Mouse (Mus musculus) embryo, embryonic 11 days (tissue): ENCODE data around the gene Actr10.

Source experiments
- DNase-seq: peaks from one replicate; pipeline ENCODE4 v3.0.0-alpha.2; 2015

Actr10 gene

GRCm38 (mm10) chr12:70968141-70968790, 30.6 kb downstream of the Actr10 start:
- peak; percentile 88 for DNase-seq

DNA sequence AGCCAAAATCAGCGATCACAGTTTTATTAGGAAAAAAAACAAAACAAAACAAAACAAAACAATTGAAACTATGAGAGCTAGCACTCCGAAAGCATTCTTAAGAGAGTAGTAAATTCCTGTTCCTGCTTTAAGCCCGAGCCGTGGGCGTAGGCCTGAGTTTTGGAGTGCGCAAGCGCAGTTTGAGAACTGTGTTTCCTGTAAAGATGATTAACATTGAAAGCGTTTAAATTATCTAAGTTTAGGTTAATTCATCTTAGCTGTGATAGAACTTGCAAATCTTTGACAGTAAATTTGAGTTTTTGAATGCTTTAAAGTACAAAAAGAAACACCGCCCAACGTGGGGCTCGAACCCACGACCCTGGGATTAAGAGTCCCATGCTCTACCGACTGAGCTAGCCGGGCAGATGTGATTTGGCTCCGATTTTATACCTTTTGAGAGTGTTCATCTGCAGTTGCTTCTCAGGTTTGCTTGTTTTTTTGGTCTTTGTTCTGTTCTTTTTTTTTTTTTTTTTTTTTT, 31.2 kb downstream of the Actr10 start:
- DNase-seq, result peak; percentile 86

DNA sequence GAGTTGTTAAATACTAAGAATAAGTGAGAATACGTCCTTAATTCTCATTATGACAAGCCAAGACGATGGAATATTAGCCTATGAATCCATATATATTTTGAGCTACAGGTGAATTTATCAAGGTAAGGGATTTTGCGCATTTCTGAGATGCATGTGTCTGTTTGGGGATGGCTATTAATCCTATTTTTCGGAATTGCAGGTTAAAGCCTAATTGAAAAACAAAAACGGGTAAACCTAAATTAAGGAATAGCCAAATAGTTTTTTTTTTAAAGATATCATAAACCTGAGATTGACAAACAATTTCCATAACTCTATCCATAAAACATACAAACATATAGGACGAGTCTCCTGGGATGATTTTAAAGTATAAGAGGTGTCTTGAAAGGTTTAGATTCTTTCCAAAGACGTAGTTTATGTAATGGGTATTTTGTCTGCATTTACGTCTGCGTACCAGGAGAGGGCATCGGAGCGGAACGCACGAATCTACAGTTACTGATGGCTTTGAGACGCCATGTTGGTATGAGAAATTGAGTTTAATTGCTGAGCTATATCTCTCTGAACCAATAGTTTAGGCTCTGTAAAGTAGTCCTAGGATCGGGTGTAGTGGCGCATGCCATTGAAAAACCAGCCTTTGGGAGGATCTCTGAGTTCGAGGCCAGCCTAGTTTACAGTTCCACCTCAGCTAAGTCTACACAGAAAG, 32.0 kb downstream of the Actr10 start:
- DNase-seq, result peak; percentile 82

DNA sequence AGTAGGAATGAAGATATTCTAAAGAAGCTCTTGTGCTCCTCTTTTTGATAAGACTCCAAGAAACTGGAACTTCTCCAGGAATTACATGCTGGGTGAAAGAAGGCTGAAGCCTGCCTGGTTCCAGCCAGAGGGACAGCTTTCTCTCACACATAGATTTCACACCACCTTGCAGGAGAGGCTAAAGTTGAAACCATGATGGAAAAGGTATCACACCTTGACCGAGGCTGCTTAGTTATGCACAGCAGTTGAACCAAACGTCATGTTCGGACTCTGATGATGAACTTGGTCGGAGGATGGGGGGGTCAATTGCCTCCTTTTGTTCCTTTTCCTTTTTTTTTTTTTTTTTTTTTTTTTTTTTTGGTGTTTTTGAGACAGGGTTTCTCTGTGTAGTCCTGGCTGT, 36.2 kb downstream of the Actr10 start:
- no peak for DNase-seq

- DNase-seq, result peak; percentile 95
These were observed 37.0 kb downstream of the Actr10 start, which contains the start of gene Psma3 for GRCm38 (mm10) chr12:70974441-70975266. TSS of gene Psma3 (plus strand) at chr12:70974621.

- DNase-seq, result peak; percentile 18
These were observed 37.7 kb downstream of the Actr10 start for GRCm38 (mm10) chr12:70975406-70975805.

DNA sequence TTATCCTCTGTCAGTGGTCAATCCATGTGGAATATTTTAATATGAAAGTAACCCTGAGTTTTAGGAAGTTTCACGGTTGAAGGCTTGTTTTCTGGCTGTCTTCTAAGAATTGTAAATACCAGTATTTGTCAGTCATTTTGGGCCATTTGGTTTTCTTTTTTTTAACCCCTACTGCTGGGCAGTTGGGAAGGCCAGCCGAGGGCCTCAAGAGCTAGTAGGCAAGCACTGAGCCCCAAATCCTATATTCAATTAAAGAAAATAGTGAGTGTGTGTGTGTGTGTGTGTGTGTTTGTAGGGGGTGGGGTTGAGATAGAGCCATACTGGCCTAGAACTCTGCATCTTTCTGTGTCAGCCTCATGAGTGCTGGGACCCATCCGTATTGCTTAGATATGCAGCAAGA, 38.2 kb downstream of the Actr10 start:
- DNase-seq, result no peak

DNA sequence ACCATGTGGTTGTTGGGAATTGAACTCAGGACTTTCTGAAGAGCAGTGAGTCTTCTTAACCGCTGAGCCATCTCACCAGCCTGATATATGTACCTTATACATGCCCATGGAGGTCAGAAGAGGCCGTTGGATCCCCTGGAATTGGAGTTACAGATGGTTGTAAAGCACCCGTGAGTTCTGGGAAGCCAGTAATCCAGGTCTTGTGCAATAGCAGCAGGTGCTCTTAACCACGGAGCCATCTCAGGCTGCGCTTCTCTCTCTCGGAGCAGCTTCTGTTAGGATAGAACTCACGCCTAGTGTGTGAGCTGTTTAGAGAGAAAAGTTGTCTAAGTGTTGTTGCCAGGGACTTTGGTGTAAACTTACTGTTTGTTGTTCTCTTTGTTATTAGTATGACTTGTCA, 40.7 kb downstream of the Actr10 start:
- DNase-seq, result no peak

- DNase-seq, result no peak
These were observed 47.3 kb downstream of the Actr10 start for GRCm38 (mm10) chr12:70984855-70985550.

DNA sequence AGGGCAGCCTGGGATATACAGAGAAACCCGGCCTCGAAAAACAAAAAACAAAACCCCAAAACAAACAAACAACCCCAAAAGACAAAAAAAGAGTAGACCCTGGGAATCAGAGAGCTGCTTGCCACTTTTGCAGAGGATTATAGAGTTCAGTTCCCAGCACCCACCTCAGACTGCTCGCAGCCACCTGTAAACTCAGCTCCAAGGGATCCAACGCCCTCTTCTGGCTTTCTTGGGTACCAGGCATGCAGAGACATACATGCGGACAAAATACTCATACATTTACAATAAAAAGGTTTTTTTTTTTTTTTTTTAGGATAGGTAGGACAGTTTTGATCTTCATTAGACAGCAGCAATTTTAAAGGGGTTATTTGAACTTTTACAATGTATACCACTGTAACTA, 59.6 kb downstream of the Actr10 start:
- DNase-seq, result no peak

DNA sequence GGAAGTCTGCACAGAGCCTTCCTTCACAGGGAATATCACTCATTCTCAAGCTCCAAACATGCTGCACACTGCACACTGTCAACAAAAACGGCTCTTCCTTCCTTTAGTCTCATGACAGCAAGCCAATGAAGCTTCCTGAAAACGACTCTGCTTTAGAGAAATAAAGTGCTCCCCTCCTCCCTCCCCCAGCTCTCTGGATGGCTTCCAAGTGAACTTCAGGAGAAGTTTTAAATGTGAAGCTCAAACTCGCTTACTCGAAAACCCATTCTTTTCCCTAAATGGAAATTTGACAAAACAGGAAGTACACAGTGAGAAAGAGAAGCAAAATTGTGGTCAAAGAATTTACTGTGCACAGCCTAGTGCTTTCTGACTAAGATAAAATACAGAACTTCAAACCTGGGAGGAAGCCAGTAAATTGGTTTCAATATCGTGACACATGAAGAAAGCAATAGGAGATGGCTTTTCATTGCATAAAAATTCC, 61.8 kb downstream of the Actr10 start:
- no peak for DNase-seq

DNA sequence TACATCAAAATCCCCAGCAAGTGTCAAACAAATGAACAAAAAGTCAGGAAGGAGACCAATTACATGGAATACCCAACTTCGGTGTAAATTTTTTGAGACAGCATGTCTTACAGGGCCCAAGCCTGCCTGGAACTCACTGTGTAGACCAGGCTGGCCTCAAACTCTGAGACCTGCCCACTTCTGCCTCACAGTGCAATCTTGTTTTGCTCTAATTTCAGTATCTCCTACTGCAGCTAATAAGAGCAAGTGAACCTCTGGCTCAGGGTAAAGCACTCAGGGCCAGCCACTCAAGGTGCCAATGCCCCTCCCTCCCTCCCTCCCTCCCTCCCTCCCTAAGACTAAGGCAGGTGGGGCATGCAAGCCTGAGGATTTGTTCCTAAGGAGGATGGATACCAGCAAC, 62.7 kb downstream of the Actr10 start:
- DNase-seq, result no peak

- DNase-seq, result no peak
These were observed 63.8 kb downstream of the Actr10 start for GRCm38 (mm10) chr12:71001456-71001855.

GRCm38 (mm10) chr12:71003760-71004426, 66.2 kb downstream of the Actr10 start:
- no peak for DNase-seq

DNA sequence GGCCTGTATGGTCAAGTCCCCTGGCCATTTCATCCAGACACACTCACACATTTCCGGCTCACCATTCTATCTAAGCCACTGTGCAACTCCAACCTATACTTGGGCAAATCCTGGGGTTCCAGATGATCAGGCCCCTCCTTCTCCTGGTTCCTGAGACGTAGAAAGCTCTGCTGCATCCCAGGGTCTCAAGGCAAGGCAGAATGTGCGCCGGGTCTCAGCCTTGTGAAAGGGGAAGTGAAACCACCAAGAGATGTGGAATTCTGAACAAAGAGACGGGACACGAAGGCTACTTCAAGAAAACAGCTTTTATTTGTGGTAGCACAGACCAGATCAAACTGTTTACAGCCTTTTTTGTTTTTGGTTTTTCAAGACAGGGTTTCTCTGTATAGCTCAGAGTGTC, 68.5 kb downstream of the Actr10 start:
- no peak for DNase-seq

GRCm38 (mm10) chr12:71006901-71007300, 69.2 kb downstream of the Actr10 start:
- DNase-seq, result no peak

DNA sequence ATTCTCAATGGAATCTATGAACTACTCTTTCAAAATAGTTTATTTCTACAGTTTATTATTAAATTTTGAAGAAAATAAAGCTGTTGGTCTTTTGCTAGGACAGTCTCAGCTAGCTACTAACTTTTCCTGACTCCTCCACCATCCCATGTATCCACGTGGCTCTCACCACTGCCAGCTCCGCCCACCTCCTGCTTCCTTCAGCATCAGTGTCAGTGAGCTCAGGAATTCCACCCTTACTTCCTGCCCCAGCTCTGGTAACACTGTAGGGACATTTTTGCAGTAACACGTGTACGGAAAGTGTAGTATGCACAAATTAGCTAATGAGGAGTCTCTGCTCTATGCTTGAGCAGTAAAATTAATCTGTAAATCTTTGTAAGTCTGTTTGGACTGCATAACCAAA, 72.1 kb downstream of the Actr10 start:
- DNase-seq, result peak; percentile 15
